Mouse (Mus musculus) megakaryocyte-erythroid progenitor cell, adult 5-6 weeks (primary cell): ENCODE data around the gene Gm48552. TPM values are rescaled to one million over a fixed set of nuclear protein-coding genes. Genes with fewer than 3 reads are reported as not detected.

Experiments
- ATAC-seq: replicated peaks from 2 replicates; pipeline ENCODE4 v1.8.0; 2016; ENCODE audit warnings: mild to moderate bottlenecking, inconsistent platforms; ENCODE audit not compliant: severe bottlenecking, poor library complexity, low FRiP score, low TSS enrichment
- total RNA-seq, 2 experiments: library from RNA; stranded (forward) in 1 of 2; stranded (reverse) in 1 of 2; fragments of 200-1000, 215-1000 nt in 1 of 2; fragments of >200 nt in 1 of 2; fragmentation: Nextera tagmentation in 1 of 2; gene quantifications; 2 replicates each; pipeline ENCODE4 v1.2.3; 2014 to 2017

The Gm48552 gene
- total RNA-seq, 2 experiments from 2014 or later: not detected

GRCm38 (mm10) chr10:81358209-81358608, 30.6 kb upstream of the Gm48552 start:
- no peak for ATAC-seq

GRCm38 (mm10) chr10:81358841-81359240, 30.0 kb upstream of the Gm48552 start:
- no peak for ATAC-seq

GRCm38 (mm10) chr10:81360721-81361120, 28.1 kb upstream of the Gm48552 start:
- ATAC-seq: no peak

- peak; percentile 74 for ATAC-seq
Observed at GRCm38 (mm10) chr10:81362336-81362949, 26.4 kb upstream of the Gm48552 start.

GRCm38 (mm10) chr10:81363436-81364346, 25.1 kb upstream of the Gm48552 start:
- no peak for ATAC-seq

GRCm38 (mm10) chr10:81364666-81365065, 24.1 kb upstream of the Gm48552 start:
- ATAC-seq: no peak

GRCm38 (mm10) chr10:81365073-81365472, 23.7 kb upstream of the Gm48552 start:
- ATAC-seq: no peak

- ATAC-seq: no peak
Observed at GRCm38 (mm10) chr10:81365672-81366476, 22.9 kb upstream of the Gm48552 start, which contains the start of gene 4930404N11Rik. 4930404N11Rik (minus strand) TSS chr10:81365816.

GRCm38 (mm10) chr10:81366477-81367206, 22.2 kb upstream of the Gm48552 start:
- ATAC-seq: no peak

- no peak for ATAC-seq
Observed at GRCm38 (mm10) chr10:81367207-81367495, 21.7 kb upstream of the Gm48552 start.

- ATAC-seq: no peak
Observed at GRCm38 (mm10) chr10:81375322-81375721, 13.5 kb upstream of the Gm48552 start.

GRCm38 (mm10) chr10:81376561-81377361, 12.0 kb upstream of the Gm48552 start:
- ATAC-seq: no peak

GRCm38 (mm10) chr10:81377362-81377664, 11.5 kb upstream of the Gm48552 start:
- no peak for ATAC-seq

GRCm38 (mm10) chr10:81377793-81378552, 10.8 kb upstream of the Gm48552 start, which contains the start of gene Fzr1:
Fzr1 (minus strand) TSS chr10:81378516.
- ATAC-seq: no peak

GRCm38 (mm10) chr10:81378553-81379182, 10.1 kb upstream of the Gm48552 start:
- ATAC-seq: peak; percentile 75

GRCm38 (mm10) chr10:81379183-81379553, 9.6 kb upstream of the Gm48552 start:
- ATAC-seq: no peak

- no peak for ATAC-seq
Observed at GRCm38 (mm10) chr10:81379809-81380378, 8.9 kb upstream of the Gm48552 start.
